Mouse (Mus musculus) intestine, postnatal 0 days (tissue): ENCODE measurements around the gene Clec10a. TPM values are rescaled to one million over a fixed set of nuclear protein-coding genes. Genes with fewer than 3 reads are reported as not detected.
A peak's percentile ranks its signal among the peaks of the same experiment; 100 is the strongest.
"Not testable (repeated sequence)": the region's sequence is repeated elsewhere in the genome, so short reads cannot be mapped to it uniquely, and the experiment has no call there.

Source experiments
- ATAC-seq: fragments of 200-750 bp; cut with Nextera tagmentation; 2 replicates; pipeline ENCODE4 v1.8.0; 2017; ENCODE audit warnings: mild to moderate bottlenecking, moderate TSS enrichment, moderate library complexity
- H3K27ac ChIP-seq: fragments of 300-500 bp; sonication (generic); 2 replicates; pipeline ENCODE4 v1.5.1; 2014; ENCODE audit warnings: mild to moderate bottlenecking, low read depth, low read length, moderate library complexity
- H3K27me3 ChIP-seq: fragments of 300-500 bp; sonication (generic); replicated peaks from 2 replicates; pipeline ENCODE4 v1.6.1; 2014; ENCODE audit warnings: low read length, mixed read lengths; ENCODE audit not compliant: control insufficient read depth, insufficient read depth
- H3K36me3 ChIP-seq: fragments of 300-500 bp; sonication (generic); 2 replicates; pipeline ENCODE4 v1.6.1; 2014; ENCODE audit warnings: mild to moderate bottlenecking, moderate library complexity; ENCODE audit not compliant: control insufficient read depth, insufficient read depth
- H3K4me1 ChIP-seq: fragments of 300-500 bp; sonication (generic); replicated peaks from 2 replicates; pipeline ENCODE4 v1.6.1; 2014; ENCODE audit warnings: antibody characterized with exemption, low read length, mixed read lengths; ENCODE audit not compliant: control insufficient read depth, insufficient read depth
- H3K4me2 ChIP-seq: fragments of 300-500 bp; sonication (generic); replicated peaks from 2 replicates; pipeline ENCODE4 v1.6.1; 2014; ENCODE audit warnings: low read depth, mild to moderate bottlenecking, moderate library complexity
- H3K4me3 ChIP-seq: fragments of 300-500 bp; sonication (generic); 2 replicates; pipeline ENCODE4 v1.5.1; 2014; ENCODE audit warnings: low read depth, low read length
- H3K9ac ChIP-seq: fragments of 300-500 bp; sonication (generic); 2 replicates; pipeline ENCODE4 v1.6.1; 2014; ENCODE audit warnings: mild to moderate bottlenecking, low read depth, low read length
- H3K9me3 ChIP-seq: fragments of 300-500 bp; sonication (generic); 2 replicates; pipeline ENCODE4 v1.6.1; 2016; ENCODE audit warnings: mixed run types; ENCODE audit not compliant: control insufficient read depth
- CTCF ChIP-seq: sonication (generic); IDR thresholded peaks from 2 replicates; pipeline ENCODE4 v1.5.1; 2016; ENCODE audit warnings: low read depth, mild to moderate bottlenecking, control low read depth, antibody characterized with exemption, moderate library complexity
- WGBS: fragments of 180-500 bp; shearing (Covaris S2); extraction: QIAGEN DNeasy Blood & Tissue Kit; methylation state at CpG from one replicate; pipeline ENCODE4 v1.1.7; 2014; 5-methylcytosine and 5-hydroxymethylcytosine counted together
- polyA plus RNA-seq: library from polyadenylated mRNA; unstranded; fragments of >200 nt; fragmentation: Nextera tagmentation; extraction: Ambion mirVana; gene quantifications from 2 replicates; pipeline ENCODE4 v1.2.1, GENCODE M21; 2015

Gene Clec10a
- polyA plus RNA-seq, 1 experiment from 2014 or later: 0.78 TPM

DNA sequence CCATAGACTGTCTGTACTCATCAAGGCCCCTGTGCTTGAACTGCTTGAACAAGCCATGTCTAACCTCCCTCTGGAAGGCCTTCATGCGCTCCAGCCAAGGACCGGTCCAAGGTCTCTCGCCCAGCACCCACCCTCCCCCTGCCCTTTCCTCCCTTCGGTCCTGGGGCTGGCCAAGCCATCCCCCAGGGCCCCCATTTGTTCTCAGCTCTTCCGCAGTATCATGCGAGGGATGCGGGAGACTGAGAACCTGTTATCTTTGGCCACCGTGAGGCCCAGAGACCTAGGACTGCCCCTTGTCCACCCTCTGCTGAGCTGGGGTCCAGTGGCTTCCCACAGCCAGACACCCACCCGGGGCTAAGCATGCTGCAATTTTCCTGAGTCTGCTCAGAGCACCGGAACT is 16.8 kb upstream of the Clec10a start:
- Histone ChIP-seq H3K27ac (no peak overlapping the region), H3K4me1 (no peaks in the 10 kb centered on the region), H3K4me3 (no peak overlapping the region), H3K9me3 (no peaks in the 10 kb centered on the region), H3K27me3 (no peaks in the 10 kb centered on the region), H3K4me2 (no peak overlapping the region), H3K9ac (no peak overlapping the region), H3K36me3 (no peaks in the 10 kb centered on the region)
- no peak for ATAC-seq
- WGBS: 82% methylated on average over 10 of the region's 10 CpGs
- no peak for TF ChIP-seq CTCF

DNA sequence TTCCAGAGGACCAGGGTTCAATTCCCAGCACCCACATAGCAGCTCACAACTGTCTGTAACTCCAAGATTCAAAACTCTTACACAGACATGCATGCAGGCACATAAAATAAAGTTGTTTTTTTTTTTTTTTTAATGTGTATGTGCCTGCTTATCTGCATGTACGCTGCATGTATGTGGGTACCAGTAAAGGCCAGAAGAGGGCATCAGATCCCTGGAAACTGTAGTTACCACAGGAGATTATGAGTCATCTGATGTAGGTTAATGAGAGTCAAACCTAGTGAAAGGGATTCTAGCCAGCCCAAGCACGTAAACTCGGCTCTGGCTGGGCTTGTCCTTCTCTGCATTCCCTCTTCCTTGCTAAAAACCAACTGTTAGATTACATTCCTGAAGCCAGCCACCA is 4.9 kb upstream of the Clec10a start:
- no peak overlapping the region for H3K27ac ChIP-seq
- no peak overlapping the region for H3K4me2 ChIP-seq
- no peaks in the 10 kb centered on the region for H3K4me1 ChIP-seq
- H3K36me3 ChIP-seq: no peaks in the 10 kb centered on the region
- WGBS: 61% methylated on average over 3 of the region's 3 CpGs
- no peaks in the 10 kb centered on the region for H3K27me3 ChIP-seq
- no peak overlapping the region for H3K9ac ChIP-seq
- H3K4me3 ChIP-seq: no peak overlapping the region
- H3K9me3 ChIP-seq: no peaks in the 10 kb centered on the region
- ATAC-seq: no peak
- TF ChIP-seq CTCF: peak; percentile 44

DNA sequence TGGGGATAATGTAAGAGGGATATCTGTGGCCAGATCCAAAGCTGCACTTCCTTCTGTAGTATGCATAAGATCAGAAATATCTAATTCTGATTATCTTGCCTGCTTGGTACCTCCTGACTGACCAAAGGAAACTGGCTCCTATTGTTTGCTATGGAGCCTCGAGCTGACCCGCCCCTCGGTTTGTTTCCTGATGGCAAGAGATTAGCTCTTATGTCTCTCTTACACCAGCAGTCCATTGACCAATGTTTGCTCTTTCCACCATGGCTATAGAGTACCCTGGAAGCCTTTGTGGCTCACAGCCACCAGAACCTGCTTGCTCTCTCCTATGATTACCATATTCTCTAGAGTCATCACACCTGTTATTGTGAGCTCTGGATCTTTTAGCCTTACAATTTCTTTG is 6.3 kb downstream of the Clec10a start:
- H3K9me3 ChIP-seq: no peaks in the 10 kb centered on the region
- H3K36me3 ChIP-seq: no peaks in the 10 kb centered on the region
- no peak for ATAC-seq
- H3K4me1 ChIP-seq: no peaks in the 10 kb centered on the region
- no peak overlapping the region for H3K9ac ChIP-seq
- H3K4me3 ChIP-seq: no peak overlapping the region
- no peaks in the 10 kb centered on the region for H3K27me3 ChIP-seq
- no peak for TF ChIP-seq CTCF
- H3K27ac ChIP-seq: no peak overlapping the region
- H3K4me2 ChIP-seq: no peak overlapping the region
- 41% methylated on average over 3 of the region's 3 CpGs for WGBS

DNA sequence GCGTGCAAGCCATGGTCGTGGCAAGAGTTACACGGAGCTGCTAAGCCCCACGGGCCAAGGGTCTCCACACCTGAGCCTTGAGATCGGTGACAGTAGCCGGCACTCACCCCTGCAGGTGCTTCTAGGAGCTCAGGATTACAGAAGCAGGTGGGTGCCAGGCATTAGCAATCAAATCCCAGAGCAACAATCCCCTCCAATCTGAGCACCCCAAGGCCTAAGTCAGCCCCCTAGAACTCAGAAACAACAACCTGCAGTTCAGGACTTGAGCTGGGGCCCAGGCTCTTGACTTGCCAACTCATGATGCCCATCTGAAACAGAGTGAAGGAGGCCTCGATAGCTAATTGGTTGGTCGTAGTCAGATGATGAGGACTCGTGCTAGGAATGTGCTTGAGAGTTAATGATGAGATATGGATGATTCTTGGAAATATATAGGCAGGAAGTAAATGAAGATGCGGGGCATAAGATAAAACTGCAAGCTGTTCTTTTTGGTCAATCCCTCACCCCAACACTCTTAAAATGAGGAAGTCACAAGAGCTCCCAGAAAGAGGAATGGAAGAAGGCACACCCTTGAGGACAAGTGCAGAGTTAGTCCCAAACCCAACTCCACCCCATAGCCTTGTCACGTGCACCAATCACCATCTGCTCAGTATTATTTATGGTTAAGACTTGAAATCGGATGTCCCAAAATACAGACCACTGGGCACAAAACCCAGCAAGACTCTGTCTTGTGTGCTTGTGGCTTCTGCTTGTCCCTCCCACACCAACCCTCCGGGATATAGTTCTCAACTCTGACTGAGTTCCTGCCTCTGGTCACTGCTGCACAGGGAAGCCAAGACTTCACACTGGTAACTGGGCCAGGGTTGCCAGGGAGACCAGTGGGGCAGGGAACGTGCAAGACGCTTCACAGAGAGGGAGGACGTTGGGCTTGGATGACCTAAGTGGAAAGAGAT is 10.2 kb downstream of the Clec10a start:
- WGBS: 72% methylated on average over 16 of the region's 16 CpGs
- no peaks in the 10 kb centered on the region for H3K9me3 ChIP-seq
- ATAC-seq: no peak

DNA sequence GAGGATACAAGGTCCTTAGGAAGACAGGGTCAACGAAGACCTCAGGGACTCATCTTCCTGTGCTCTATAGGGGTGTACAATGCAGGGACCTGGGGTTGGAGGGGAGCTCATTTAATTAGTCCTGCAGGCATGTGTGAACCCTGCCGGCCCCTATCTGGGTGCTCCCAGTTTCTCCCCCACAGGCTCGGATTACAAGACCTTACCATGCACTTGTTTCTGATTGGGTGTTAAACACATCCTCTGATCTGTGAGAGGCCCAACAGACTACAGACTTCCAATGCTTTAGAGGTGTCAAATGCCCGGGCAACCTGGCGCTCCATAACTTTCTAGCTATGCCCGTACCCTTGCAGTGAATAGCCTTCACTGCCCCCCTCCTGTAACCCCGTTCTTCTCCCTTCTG is 12.1 kb downstream of the Clec10a start:
- ATAC-seq: no peak
- H3K27ac ChIP-seq: no peak overlapping the region
- no peak overlapping the region for H3K9ac ChIP-seq
- H3K4me1 ChIP-seq: no peaks in the 10 kb centered on the region
- no peaks in the 10 kb centered on the region for H3K9me3 ChIP-seq
- TF ChIP-seq CTCF: no peak
- no peak overlapping the region for H3K4me3 ChIP-seq
- H3K36me3 ChIP-seq: no peaks in the 10 kb centered on the region
- H3K4me2 ChIP-seq: no peak overlapping the region
- H3K27me3 ChIP-seq: no peaks in the 10 kb centered on the region
- 59% methylated on average over 7 of the region's 7 CpGs for WGBS

More for the DNA sequence above, 10.2 kb downstream of the Clec10a start:
- Histone ChIP-seq H3K4me3 (no peak overlapping the region), H3K9ac (no peak overlapping the region), H3K4me2 (no peak overlapping the region), H3K27ac (no peak overlapping the region), H3K27me3 (no peaks in the 10 kb centered on the region), H3K4me1 (no peaks in the 10 kb centered on the region), H3K36me3 (no peaks in the 10 kb centered on the region)
- no peak for TF ChIP-seq CTCF

DNA sequence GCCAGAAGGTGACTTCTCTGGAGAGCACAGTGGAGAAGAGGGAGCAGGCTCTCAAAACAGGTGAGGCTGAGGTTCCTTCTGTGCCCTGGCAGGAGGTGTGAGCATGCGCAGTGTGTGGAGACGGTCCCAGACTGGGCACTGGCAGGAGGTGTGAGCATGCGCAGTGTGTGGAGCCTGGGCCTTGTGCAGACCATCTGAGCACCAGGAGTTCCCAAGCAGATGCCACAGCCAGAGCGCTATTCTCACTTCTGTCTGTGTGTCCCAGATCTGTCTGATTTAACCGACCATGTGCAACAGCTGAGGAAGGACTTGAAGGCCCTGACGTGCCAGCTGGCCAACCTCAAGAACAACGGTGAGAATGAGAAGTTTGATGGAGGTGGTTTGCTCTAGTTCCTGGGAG is 13.5 kb downstream of the Clec10a start:
- H3K4me2 ChIP-seq, H3K9ac ChIP-seq, H3K4me1 ChIP-seq, H3K27ac ChIP-seq, H3K27me3 ChIP-seq, ATAC-seq, H3K9me3 ChIP-seq, H3K36me3 ChIP-seq, H3K4me3 ChIP-seq: not testable (repeated sequence)
- 88% methylated on average over 7 of the region's 7 CpGs for WGBS
